In genomic region chr12:71638246-71638645, GRCm38 (mm10) we compare ENCODE assay signal across 25 mouse cellular contexts.
"Had no signal": no experiment of that assay in that cellular context is flagged by ENCODE, and none has a peak within 500 bp of the region (broad histone marks: within the 10 kb centered on the region; RNA-seq: fewer than 3 reads in every experiment).

No protein-coding gene starts in this region.

- H3K9me3 ChIP-seq: heart, embryonic 13.5 days; heart, embryonic 15.5 days; hindbrain, embryonic 10.5 days; hindbrain, embryonic 12.5 days; limb, embryonic 10.5 days; limb, embryonic 12.5 days; liver, embryonic 13.5 days; liver, embryonic 15.5 days had no signal

- H3K4me3 ChIP-seq: gastrocnemius, adult 2 months; heart, adult 2 months; heart, embryonic 13.5 days; heart, embryonic 15.5 days; hindbrain, embryonic 10.5 days; hindbrain, embryonic 12.5 days; layer of hippocampus, adult 2 months; left cerebral cortex, adult 2 months; limb, embryonic 10.5 days; limb, embryonic 12.5 days; liver, embryonic 13.5 days; liver, embryonic 15.5 days had no signal

- H3K4me1 ChIP-seq: liver, embryonic 13.5 days; liver, embryonic 15.5 days had no signal

- H3K27me3 ChIP-seq: heart, embryonic 13.5 days; heart, embryonic 15.5 days; hindbrain, embryonic 12.5 days; limb, embryonic 12.5 days; liver, embryonic 13.5 days; liver, embryonic 15.5 days had no signal

- ATAC-seq: hindbrain, embryonic 16.5 days; inflammation-experienced regulatory T-cells, adult 6 months; intestine, embryonic 16.5 days had no signal

- H3K4me2 ChIP-seq: heart, embryonic 11.5 days; heart, embryonic 13.5 days; heart, embryonic 15.5 days; hindbrain, embryonic 12.5 days; hindbrain, embryonic 14.5 days; limb, embryonic 12.5 days; liver, embryonic 11.5 days; liver, embryonic 13.5 days; liver, embryonic 15.5 days had no signal

- DNase-seq: gastrocnemius, adult 2 months; gastrocnemius, postnatal 10 days; gastrocnemius, postnatal 25 days; heart, adult 2 months; heart, postnatal 4 days; kidney, adult 8-10 months; kidney, postnatal 14 days; kidney, postnatal 36 days; liver; liver, embryonic 13.5 days had no signal

- H3K9ac ChIP-seq: heart, embryonic 13.5 days; heart, embryonic 15.5 days; hindbrain, embryonic 12.5 days; hindbrain, embryonic 14.5 days; limb, embryonic 12.5 days; liver, embryonic 13.5 days; liver, embryonic 15.5 days had no signal

- H3K36me3 ChIP-seq: heart, embryonic 13.5 days; heart, embryonic 15.5 days; hindbrain, embryonic 10.5 days; hindbrain, embryonic 12.5 days; limb, embryonic 10.5 days; limb, embryonic 12.5 days; liver, embryonic 13.5 days; liver, embryonic 15.5 days had no signal

- H3K27ac ChIP-seq: gastrocnemius, adult 2 months; heart, adult 2 months; heart, embryonic 13.5 days; heart, embryonic 15.5 days; hindbrain, embryonic 10.5 days; hindbrain, embryonic 12.5 days; hindbrain, embryonic 14.5 days; layer of hippocampus, adult 2 months; left cerebral cortex, adult 2 months; limb, embryonic 10.5 days; limb, embryonic 12.5 days; liver, embryonic 13.5 days; liver, embryonic 15.5 days had no signal
